Mouse (Mus musculus): ENCODE results near the gene Gramd2.
"Not testable (repeated sequence)": the region's sequence is repeated elsewhere in the genome, so short reads cannot be mapped to it uniquely, and the experiment has no call there.

Gramd2 gene

DNA sequence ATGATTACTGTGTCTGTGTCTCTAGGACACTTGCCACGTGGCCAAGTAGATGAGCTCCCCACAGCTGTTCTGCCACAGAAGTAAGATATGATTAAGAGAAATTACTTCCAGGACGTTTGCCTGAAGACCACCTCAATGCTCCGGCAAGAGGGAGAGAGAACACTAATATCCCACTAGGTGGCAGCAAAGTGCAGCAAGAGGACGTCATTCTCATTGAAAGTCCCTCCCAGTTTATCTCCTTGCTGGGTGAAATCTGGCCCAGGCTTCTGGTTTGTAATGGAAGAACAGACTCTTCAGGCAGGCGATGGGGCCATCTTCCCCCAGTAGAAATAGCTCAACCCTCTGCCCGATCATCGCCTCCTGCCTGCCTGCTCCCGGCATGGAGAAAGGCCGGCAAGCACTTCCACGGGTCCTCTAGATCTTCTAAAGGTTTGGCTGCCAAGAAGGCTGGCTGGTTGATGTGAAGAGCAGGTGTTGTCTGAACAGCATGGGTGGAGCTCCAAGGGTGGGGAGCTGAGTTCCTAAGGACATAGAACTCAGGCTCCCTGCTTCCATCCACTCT lies 43.2 kb downstream of the Gramd2 start:
- peak; percentile 88 to 94 for DNase-seq

DNA sequence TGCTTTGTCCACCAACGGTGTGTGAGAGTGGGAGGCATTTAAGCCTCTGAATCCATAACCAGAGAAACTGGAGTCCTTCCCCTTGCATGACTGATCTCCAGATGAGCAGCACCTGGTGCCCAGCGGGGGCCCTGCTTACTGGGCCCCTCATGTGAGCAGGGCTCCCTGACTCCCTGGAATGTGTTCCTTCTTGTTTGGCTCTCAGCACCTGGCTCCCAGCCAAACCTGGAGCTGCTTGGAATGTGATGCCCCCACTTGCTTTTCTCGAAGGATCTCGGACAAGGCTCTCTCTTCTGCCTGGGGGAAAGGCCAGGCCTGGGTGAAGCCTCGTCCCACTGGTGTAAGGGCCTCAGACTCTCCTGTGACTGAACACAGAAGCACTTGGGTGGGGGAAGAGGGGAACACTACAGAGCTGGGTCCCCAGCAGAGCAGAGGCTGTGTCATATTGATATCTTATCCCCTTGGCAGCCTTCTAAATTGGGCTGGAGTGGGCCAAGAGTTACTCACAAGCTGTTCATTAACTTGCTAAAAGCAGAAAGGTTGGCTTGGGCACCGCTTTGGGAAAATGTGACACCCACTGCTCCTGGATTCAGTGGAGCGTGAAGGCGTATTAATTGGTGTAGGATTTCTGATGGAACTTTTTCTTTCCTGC lies 44.0 kb downstream of the Gramd2 start:
- peak; percentile 71 to 76 for DNase-seq

DNA sequence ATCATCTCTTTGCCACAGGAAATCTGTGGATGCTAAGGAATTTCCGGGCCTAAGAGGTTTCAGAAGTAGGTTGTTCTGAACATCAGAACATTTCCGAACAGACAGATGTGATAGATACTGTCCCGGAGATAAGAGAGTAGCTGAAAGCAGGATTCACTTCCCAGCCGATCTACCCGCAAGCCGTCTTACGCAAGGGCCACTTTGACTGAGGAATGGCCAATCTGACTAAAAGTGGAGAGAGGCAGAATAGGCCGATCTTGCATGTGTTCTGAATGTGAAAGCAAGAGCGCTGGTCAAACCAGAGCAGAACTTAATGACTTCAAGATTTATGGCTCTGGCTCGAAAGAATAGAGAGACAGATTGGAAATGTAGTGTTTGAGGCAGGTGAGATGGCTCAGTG lies 45.6 kb downstream of the Gramd2 start:
- DNase-seq: no peak

DNA sequence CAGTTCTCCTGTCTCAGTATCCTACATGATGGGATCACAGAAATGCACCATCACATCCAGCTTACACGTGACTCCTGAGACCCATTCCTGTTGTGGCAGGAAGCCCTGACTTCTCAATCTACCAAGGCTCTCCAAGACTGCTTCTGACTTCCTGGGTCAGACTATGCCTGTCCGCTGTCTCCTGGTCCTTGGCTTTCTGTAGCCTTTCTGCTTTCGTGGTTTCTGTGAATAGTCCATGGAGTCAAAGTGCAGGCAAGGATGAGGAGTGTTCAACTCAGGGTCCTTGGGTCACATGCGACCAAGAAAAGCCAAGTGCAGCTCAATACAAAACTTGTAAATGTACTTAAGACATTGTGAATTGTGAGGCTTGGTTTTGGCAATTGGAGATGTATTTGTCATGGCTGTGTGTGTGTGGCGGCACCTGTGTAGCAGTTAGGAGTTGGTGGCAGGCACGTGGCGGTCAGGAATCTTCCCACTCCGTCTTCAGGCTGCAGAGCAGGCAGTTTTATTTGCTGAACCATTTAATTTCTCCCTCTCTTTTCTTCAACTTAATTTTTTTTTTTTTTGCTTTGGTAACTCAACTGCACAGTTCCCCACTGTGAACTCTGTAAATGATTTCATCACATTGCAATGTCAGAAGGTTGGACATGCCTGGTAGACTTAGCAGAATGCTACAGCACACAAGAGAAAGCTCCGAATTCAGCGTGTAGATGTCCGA lies 47.8 kb downstream of the Gramd2 start:
- no peak for DNase-seq

DNA sequence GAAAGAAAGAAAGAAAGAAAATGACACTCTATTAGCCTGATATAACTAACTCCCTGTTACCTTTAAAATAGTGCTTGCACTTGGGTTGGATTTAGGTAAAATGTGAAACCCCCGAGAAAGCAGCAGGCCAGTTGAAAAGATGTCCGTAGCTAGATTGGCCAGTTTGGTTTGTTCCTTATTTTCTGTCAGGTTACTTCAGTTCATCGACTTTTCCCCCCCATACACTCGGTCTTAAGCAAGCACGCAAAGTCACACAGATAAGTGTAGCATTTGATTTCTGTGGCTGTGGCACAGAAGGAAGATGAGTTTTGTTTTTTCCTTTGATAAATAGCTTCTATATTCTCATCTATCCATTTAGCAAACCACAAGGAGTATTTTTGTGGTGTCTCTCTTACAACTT lies 51.2 kb downstream of the Gramd2 start:
- DNase-seq: no peak

DNA sequence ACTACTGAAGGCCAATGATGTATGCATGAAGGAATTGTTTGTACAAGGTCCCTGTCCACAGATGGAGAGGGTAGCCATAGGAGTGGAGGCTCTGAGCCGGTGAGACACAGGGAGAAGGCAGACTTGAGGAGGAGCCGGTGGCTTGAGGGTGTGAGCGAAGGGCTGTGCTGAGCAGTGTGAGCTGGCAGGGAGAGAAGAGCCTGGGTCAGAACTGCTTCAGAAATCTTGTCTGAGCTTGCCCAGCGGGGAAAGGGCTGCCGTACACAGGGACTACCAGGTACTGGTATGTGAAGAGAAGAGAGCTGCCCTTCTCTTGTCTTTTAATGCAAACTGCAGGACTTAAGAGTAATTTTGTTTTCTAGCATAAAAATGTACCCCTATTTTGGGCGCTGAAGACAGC lies 53.1 kb downstream of the Gramd2 start:
- DNase-seq: no peak

DNA sequence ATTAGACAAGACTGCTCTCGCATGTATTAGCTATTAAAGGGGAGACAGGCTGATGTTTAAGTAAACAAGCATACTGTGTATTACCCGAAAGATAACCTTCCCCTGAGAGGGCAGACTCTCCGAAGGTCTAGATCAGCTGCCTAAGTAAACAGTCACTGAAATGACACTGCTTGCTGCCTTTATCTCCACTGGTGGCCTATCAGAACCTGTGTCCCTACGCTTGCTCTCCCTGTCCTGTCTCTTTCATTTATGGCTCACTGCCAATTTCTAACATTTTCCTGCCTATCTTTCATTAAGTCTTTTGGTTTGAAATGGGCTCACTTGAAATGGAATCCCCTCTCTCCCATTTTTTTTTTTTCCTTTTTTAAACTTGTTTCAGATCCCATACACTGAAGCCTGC lies 55.5 kb downstream of the Gramd2 start:
- DNase-seq: no peak

DNA sequence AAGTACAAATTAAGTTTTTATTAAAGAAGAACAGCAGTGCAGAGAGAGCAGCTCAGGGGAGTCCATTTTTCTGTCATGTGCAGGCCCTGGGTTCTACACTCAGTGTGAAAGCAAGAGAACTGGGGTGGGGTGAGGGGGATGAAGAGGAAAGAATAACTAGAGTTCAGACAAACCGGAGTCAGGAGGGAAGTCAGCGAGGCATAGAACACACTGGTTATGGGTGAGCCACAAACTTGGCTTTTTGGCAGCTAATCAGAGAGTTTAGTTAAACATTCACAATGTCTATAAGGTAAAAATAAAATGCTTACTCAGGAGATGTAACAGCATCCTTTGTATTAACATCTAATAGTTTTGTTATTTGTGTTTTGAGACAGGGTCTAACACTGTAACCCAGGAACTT lies 60.6 kb downstream of the Gramd2 start:
- DNase-seq: no peak

DNA sequence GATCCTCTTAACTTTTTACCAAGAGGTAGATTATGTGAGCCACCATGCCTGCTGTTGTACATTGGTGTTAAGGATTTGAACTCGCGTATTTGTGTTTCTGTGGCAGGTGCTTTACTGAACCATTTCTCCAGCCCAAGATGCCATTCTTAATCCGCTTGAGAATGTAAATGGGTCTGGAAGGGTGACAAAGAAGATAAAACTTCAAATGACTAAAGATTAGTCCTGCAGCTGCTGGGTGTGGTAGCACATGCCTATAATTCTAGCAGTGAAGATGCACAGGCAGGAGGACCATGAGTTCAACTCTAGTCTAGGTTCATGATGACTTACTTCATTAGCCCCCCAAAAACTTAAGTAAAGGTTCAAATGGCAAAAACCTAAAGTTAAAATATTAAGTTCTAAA lies 64.0 kb downstream of the Gramd2 start:
- no peak for DNase-seq

DNA sequence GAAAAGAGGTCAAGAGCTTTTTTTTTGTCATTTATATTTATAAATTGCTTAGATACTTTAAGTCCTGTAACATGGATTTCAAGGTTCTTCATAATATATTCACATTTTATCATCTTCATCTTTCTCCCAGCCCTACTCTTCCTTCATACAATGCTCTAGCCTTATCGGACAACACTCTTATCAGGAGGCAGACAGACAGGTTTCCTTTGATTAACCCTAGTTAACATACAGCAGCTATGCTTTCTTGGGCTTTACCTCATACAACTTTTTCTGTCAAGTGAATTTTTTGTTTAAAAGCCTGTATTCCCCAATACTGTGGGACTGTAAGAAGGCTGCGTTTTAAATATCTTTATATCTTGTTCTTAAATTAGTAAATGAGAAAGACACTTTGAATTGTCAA lies 68.4 kb downstream of the Gramd2 start:
- DNase-seq: no peak

DNA sequence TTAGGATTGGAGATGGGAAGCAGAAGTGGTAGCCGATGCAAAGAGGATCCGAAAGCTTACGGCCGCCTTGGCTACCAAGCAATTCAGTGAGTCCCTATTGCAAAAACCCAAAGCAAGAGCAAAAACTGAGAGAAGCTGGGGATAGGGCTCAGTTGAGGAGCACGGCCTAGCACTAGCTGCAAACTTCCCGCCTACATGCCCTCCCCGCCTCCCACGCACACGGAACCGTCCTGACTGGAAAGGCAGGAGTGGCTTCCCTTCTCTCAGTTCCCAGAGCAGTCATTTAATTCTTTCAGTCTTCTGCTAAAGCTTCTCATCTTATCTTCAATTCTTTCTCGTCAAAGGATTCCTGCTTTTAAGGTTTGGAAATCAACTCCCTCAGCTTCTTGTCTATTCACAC lies 69.0 kb downstream of the Gramd2 start:
- DNase-seq: peak in 1 of 2 experiments; percentile 7

DNA sequence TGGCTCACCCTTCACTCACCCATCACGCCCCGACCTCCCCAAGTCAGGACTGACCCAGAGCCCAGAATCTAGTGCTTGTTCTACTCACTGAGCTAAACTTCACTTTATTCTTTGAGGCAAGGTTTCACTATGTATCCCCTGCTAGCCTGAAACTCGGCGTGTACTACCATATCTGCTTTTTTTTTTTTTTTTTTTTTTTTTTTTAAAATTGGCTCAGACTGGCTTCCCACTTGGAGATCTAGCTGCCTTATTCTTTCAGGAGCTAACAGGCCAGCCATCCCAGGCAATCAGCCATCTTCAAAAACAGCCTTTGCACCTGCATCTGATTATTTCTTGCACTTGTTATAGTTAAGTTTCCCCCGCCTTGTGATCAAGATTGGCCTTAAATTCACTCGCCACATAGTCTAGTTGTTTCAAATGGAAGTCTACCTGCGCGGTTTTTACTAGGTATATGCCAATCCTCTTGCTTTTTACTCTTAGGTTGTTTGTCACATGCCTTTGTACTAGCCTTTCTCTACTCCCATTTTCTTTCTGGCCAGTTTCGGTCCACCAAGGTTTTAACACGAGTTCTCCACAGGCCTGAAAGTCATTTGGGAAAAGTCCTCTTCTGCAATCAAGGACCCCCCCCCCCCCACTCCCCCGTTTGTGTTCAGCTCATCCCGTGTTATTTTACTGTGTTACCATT lies 69.8 kb downstream of the Gramd2 start:
- peak; percentile 15 to 24 for DNase-seq

DNA sequence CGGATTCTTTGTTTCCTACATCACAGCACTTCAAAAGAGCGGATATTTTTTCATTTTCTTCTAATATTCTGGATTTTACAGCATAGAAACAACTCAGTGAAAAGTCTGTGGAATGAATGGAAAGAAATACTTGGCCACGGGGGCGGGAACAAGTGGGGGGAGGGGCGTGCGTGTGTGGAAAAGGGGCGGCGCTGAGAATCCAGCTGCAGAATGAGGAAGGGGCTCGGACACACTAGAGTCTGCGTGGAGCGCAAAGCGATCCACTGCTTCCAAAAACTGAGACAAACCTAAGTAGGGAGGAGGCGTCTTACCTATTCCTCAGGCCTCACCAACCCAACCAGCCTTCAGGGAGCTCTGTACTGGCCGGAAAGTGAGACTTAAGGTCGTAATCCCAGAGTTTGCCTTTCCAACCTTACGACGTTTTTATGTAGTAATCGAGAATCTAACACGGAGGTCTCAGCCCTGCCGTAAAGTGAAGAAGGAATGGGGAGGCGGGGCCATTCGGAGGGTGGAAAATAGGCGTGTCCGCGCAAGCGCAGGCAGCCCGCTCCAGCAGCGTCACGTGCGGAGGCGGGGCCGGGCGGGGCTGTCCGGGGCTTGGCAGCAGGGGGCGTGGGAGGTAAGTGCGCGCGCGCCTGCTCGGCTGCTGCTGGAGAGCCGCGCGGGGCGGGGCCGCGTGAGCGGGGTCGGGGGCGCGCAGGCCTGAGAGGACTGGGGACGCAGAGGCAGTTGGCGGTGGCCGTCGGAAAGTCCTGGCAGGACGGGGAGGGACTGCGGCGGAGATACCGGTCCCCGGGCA lies 70.5 kb downstream of the Gramd2 start, which contains the start of the genes Senp8 and Myo9a:
TSS of gene Senp8 (minus strand) at position 444 of the 799 bp plus-strand sequence.
TSS of gene Myo9a (plus strand) at position 630 of the 799 bp plus-strand sequence.
- DNase-seq: peak; percentile 100

DNA sequence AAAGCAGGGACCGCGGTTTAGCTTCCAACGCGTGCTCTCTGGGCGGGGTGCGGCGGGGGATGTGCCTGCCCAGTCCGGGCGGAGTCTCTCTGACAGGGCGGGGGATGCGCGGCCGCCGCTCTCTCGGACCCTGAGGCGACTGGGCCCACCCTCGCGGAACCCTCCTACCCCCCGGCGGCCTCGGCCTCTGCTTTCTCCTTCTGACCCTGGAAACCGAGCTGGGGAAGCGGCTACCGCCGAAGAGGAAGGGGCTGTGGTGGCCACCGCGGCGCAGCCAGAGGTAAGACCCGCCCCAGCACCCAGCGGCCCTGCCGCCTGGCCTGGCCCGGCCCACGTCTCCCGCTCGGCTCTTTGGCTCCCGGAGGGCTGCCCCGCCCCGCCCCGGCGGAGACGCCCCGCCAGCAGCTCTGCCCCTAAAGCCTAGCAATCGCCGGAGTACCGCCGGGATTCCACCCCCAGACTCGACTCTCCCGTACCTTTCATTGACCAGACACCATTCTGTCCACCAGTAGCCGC lies 71.2 kb downstream of the Gramd2 start:
- no peak for DNase-seq

DNA sequence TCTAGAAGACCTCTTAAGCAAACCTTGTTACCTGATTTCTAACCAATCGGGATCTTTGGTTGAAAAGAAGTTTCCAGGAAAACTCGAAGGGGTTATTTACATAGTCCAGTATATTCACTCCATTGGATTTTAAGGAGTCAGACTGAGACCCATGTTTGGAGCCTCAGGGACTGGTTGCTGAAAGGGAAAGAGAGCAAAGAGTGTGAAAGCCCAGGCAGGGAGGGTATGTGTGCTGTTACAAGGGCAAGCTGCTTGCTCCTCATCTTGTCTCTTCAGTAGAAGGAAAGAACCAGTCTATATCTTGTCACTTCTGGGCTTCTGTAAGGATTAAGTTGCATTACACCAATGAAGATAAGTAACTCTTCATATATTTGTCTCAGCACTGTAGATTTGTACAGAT lies 72.0 kb downstream of the Gramd2 start:
- peak in 1 of 2 experiments; percentile 34 for DNase-seq

DNA sequence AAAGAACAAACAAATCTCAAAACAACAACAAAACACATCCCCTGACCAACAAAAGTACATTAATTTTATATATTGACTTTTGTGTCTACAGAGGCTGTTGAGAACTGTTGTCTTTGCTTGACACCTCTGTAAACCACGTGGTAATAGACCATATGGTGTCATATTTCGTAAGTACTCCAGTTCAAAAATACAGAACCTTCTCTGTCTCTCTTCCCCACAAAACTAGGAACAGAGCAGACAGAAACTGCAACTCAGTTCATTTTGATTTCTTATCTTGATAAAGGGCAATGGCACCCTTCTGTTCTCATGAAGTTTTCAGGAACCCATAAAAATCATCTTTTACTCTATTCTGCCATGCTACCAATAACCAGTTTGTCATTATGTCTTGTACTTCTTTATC lies 75.3 kb downstream of the Gramd2 start:
- DNase-seq: no peak

DNA sequence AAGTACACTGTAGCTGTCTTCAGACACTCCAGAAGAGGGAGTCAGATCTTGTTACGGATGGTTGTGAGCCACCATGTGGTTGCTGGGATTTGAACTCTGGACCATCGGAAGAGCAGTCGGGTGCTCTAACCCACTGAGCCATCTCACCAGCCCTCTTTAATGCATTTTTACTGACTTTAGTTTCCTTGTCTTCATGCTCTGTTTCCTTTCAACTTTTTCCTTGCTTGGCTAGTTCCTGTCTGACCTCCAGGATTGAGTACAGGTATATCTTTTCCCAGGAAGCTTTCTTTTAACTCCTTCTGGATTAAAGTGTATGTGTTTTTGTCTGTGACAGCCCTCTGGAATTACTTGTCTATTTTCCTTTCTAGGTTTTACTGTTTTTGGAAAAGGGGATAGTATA lies 77.1 kb downstream of the Gramd2 start:
- not testable (repeated sequence) for DNase-seq

DNA sequence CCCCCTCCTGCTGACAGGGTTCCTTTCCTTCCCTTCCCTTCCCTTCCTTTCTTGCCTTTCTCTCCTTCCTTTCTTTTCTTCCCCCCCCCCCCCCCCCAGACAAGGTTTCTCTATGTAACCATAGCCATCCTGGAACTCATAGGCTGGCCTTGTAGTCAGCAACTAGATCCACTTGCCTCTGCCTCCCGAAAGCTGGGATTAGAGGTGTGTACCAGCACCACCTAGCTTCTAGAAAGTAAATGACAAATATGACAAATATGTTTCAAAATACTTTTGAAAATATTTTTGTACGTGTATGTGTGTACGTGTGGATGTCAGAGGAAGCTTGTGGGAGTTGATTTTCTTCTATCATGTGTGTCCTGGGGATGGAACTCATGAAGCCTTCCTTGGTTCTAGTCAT lies 80.6 kb downstream of the Gramd2 start:
- peak in 1 of 2 experiments; percentile 12 for DNase-seq

DNA sequence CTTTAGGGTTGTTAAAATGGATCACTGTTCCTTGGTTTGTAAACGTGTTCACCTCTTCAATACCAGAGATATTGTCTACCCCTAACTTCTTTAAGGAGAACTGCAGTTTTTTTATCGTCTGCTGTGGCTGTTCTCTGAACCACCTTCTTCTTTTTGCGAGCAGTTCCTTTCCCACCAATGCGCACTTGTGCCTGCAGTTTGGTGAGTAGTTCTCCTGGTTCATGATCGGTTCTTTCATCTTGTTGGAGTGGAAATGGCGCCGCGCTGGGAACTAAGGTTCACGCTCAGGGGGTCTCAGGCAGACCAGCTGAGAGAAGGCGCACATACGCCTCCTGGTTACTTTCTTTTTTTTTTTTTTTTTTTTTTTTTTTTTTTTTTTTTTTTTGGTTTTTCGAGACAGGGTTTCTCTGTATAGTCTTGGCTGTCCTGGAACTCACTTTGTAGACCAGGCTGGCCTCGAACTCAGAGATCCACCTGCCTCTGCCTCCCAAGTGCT lies 87.1 kb downstream of the Gramd2 start:
- DNase-seq: not testable (repeated sequence)

Measured in cerebellum, postnatal 10 days (tissue).